Mouse (Mus musculus) brain, embryonic 14.5 days (tissue): ENCODE measurements around the gene Endou.

Experiments
- CTCF ChIP-seq: fragments of 200-500 bp; IDR thresholded peaks from 2 replicates; pipeline ENCODE4 v1.5.1; 2012; ENCODE audit warnings: inconsistent platforms, mild to moderate bottlenecking, moderate library complexity, borderline replicate concordance; ENCODE audit not compliant: insufficient read depth, insufficient read length; ENCODE audit errors: extremely low read depth
- POLR2A ChIP-seq: fragments of 200-500 bp; IDR thresholded peaks from 2 replicates; pipeline ENCODE4 v1.6.1; 2012; ENCODE audit warnings: mild to moderate bottlenecking, inconsistent platforms, borderline replicate concordance; ENCODE audit not compliant: poor library complexity, insufficient read depth, insufficient read length, severe bottlenecking; ENCODE audit errors: extremely low read depth

- TF ChIP-seq POLR2A: no peak
- no peak for TF ChIP-seq CTCF
These were observed 21.4 kb upstream of the Endou start for GRCm38 (mm10) chr15:97752491-97752890.
